Mouse (Mus musculus) mouse trophoblast stem cell (cell line): ENCODE results near the gene Pip4k2c.
"Not testable (repeated sequence)": the region's sequence is repeated elsewhere in the genome, so short reads cannot be mapped to it uniquely, and the experiment has no call there.

ENCODE experiments used
- in situ Hi-C, 2 experiments: fragments of 300-500 bp; cut with MseI, MboI; formaldehyde crosslinking; loops; 2 replicates in 1 of 2; 3 replicates in 1 of 2; pipeline ENCODE4 v1.15.1; 2025

The Pip4k2c gene

GRCm38 (mm10) chr10:127209928-127210570 lies 1.3 kb downstream of the Pip4k2c start:
- in situ Hi-C loops = no loop called here

- in situ Hi-C loops = no loop called here
Measured at GRCm38 (mm10) chr10:127208921-127209320, 2.5 kb downstream of the Pip4k2c start.

- in situ Hi-C loops = no loop called here
Measured at GRCm38 (mm10) chr10:127205373-127205772, 6.0 kb downstream of the Pip4k2c start.

GRCm38 (mm10) chr10:127204589-127204988 lies 6.8 kb downstream of the Pip4k2c start:
- in situ Hi-C loops = no loop called here

- in situ Hi-C loops = no loop called here
Measured at GRCm38 (mm10) chr10:127203106-127203505, 8.3 kb downstream of the Pip4k2c start.

- in situ Hi-C loops = no loop called here
Measured at GRCm38 (mm10) chr10:127200279-127200678, 11.1 kb downstream of the Pip4k2c start.

GRCm38 (mm10) chr10:127199474-127199873 lies 11.9 kb downstream of the Pip4k2c start:
- in situ Hi-C loops = no loop called here

- in situ Hi-C loops = no loop called here
Measured at GRCm38 (mm10) chr10:127199068-127199467, 12.3 kb downstream of the Pip4k2c start.

GRCm38 (mm10) chr10:127198492-127198891 lies 12.9 kb downstream of the Pip4k2c start:
- in situ Hi-C loops = no loop called here

GRCm38 (mm10) chr10:127197505-127198110 lies 13.8 kb downstream of the Pip4k2c start:
- in situ Hi-C loops = no loop called here

- in situ Hi-C loops = no loop called here
Measured at GRCm38 (mm10) chr10:127197104-127197503, 14.3 kb downstream of the Pip4k2c start.

- in situ Hi-C loops = no loop called here
Measured at GRCm38 (mm10) chr10:127196392-127196791, 15.0 kb downstream of the Pip4k2c start.

- in situ Hi-C loops = no loop called here
Measured at GRCm38 (mm10) chr10:127195328-127196129, 15.9 kb downstream of the Pip4k2c start, which contains the start of gene Dtx3. Gene Dtx3 (minus strand): TSS chr10:127195728.

GRCm38 (mm10) chr10:127194428-127195327 lies 16.7 kb downstream of the Pip4k2c start:
- in situ Hi-C loops = no loop called here

- in situ Hi-C loops = no loop called here
Measured at GRCm38 (mm10) chr10:127193011-127193410, 18.4 kb downstream of the Pip4k2c start.

GRCm38 (mm10) chr10:127192057-127192328 lies 19.4 kb downstream of the Pip4k2c start:
- in situ Hi-C loops = not testable (repeated sequence)

GRCm38 (mm10) chr10:127191191-127192056 lies 20.0 kb downstream of the Pip4k2c start:
- in situ Hi-C loops = no loop called here

GRCm38 (mm10) chr10:127190398-127191190 lies 20.8 kb downstream of the Pip4k2c start:
- in situ Hi-C loops = no loop called here

- in situ Hi-C loops = no loop called here
Measured at GRCm38 (mm10) chr10:127189651-127190381, 21.6 kb downstream of the Pip4k2c start, which contains the start of gene Arhgef25. Gene Arhgef25 (minus strand): TSS chr10:127190083.
